Mouse (Mus musculus): ENCODE results near the gene Ctns.

DNA sequence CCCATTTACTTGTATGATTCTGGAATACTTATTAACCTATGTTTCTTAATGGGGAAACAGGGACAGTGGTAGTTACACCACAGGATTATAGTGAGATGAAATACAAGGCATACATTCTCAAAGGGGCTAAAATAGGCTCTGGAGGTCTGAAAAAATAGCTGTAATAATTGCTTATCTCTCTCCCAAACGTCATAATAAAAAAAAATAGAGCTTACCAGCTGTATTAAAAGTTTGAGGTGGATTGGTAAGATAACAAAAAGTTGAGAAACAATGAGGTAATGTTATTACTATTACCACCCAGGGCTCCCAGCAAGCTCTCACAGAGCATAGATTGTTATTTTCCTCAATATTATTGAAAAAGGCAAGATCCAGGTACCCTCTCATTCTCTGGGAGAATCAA is 652 bp downstream of the Ctns start:
- TF ChIP-seq CTCF (IDR thresholded peaks at IDR 0.05; ENCODE audit: insufficient read depth, low read depth, low read length) (no peak), POLR2A (IDR thresholded peaks at IDR 0.05; ENCODE audit: insufficient read depth, low read depth, low read length) (no peak)

All from olfactory bulb, adult 2 months (tissue).